Mouse (Mus musculus) kidney, adult 11 months (tissue): ENCODE results near the gene Krt6a.
"Not testable (repeated sequence)": the region's sequence is repeated elsewhere in the genome, so short reads cannot be mapped to it uniquely, and the experiment has no call there.

Experiments
- DNase-seq: peaks from one replicate; pipeline ENCODE4 v3.0.0; 2022

Krt6a gene

DNA sequence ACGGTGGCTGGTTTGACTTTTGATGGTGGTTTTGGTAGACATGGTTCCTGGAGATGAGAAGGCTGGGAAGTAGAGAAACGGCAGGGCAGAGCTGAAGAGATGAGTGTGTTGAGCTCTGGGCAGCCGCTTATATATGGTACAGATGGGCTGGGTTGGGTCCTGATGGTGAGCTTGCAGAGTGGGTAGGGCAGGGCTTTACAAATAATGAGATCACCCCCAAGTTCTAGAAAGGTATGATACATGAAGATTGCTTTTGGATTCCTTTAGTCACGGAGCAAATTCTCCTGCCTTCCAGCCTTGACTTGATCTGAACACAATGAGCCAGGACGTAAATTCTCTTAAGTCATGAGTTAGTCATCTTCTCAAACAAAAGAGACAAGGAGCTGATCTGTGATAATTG is at the start of gene Krt6a:
Gene Krt6a (minus strand): TSS at position 101 of the 400 bp plus-strand sequence.
- DNase-seq, result no peak

DNA sequence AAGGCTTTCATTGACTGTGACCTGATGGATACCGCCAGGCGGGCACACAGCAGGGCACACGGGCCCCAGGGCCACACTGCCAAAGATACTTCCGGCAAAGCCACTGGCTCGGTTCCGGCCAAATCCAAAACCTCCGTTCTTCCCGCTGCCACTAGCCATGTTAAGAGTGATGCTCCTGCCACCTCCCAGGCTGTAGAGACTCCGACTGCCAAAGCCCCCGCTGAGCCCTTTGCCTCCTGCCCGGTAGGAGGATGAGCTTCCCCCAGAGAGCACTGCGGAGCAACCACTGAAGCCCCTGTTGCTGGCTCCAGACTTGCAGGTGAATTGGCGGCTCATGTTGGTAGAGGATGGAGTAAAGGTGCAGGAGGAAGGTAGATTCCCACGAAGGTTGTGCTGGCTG is 48.6 kb upstream of the Krt6a start, which contains the start of gene Krt71:
Gene Krt71 (minus strand): TSS at position 399 of the 400 bp plus-strand sequence.
- no peak for DNase-seq

DNA sequence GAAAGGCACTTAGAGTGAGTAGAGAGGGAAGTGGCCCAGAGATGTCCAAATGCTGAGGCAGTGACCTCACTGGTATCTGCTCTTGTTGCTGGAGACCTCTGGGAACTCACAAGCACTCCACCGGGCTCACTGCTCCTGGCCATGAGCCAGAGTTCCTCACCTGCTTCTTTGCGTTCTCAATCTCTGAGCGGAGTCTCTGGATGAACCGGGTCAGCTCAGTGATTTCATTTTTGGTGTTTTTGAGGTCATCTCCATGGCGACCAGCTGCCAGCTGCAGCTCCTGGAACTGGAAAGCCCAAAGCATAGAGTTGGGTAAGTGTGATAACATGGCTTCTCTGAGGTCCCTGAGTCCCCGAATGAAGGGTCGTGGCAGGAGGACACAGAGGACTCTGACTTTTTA is 43.7 kb upstream of the Krt6a start:
- no peak for DNase-seq

GRCm38 (mm10) chr15:101730653-101731052 is 36.5 kb upstream of the Krt6a start:
- DNase-seq, result no peak

- no peak for DNase-seq
Observed at GRCm38 (mm10) chr15:101724686-101725085, 30.6 kb upstream of the Krt6a start.

DNA sequence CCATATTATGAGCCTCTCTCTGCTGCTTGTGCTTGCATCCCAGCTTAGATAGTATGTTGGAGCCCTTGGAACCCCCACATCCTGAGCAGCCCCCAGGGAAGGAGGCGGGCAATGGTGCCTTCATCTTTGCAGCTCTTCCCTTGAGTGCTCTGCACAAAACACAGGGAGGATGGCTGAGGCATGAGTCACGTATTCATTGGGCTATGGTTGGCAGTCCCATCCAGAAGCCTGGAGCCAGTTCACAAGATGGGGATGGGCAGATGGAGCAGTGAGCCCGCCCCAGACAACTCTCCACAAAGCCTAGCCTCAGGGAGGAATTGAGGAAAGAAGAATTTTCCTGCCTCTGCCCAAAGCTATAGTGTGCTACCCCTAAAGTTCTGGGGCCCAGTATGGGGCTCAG is 21.7 kb upstream of the Krt6a start:
- no peak for DNase-seq

GRCm38 (mm10) chr15:101714356-101714755 is 20.2 kb upstream of the Krt6a start:
- DNase-seq, result no peak

DNA sequence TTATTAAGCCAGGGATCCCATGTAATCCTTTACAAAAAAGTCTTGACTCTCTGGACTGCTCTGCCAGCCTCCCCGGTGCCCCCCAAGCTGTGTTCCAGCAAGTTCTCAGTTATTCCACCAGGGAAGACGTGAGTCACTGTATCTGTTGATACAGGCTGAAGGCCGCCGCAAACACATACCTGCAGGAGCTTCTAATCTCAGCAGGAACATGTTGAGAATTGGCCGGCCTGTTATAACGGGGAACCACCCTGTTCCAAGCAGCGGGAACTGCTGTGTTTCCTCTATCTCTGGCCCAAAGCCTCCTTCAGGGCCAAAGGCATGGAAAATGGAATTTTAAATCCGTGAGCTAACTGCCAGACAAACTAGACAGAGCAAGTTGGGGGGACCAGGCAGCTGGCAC is 19.6 kb upstream of the Krt6a start:
- DNase-seq, result no peak

DNA sequence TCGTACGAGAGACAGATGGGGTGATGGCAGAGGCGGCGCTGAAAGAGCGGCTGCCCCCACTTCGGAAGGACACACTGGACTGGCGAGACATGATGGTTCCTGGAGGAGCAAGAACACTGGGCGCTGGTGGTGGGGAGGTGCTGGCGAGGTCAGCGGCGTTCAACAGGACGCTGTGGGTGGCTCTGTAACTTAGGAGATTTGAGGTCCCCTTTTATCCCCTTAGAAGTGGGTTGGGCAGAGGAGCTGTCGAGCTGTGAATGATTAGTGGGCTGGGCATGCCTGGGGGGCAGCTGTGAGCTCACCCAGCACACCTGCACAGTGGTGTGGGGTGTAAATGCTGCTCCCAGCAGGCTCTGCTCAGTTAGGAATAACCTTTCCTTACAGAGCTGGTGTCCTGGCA is 18.6 kb upstream of the Krt6a start, which contains the start of gene Krt5:
Gene Krt5 (minus strand): TSS at position 179 of the 400 bp plus-strand sequence.
- no peak for DNase-seq

GRCm38 (mm10) chr15:101708683-101709082 is 14.6 kb upstream of the Krt6a start:
- DNase-seq, result no peak

DNA sequence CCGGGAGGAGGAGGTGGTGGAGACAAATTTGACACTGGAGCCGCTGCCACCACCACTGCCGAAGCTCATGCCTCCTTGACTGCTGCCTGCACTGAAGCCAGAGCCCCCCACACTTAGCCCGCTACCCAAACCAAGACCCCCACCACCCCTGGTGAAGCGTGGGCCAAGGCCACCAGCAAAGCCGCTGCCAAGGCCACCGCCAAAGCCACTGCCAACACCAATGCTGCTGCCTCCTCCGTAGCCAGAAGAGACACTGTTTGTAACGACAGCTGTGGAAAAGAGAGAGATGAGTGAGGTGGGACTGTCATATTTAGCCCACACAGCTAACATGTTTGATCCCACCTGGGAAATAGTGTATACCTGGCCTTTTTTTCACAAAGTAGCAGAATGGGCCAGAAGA is 13.3 kb upstream of the Krt6a start:
- no peak for DNase-seq

DNA sequence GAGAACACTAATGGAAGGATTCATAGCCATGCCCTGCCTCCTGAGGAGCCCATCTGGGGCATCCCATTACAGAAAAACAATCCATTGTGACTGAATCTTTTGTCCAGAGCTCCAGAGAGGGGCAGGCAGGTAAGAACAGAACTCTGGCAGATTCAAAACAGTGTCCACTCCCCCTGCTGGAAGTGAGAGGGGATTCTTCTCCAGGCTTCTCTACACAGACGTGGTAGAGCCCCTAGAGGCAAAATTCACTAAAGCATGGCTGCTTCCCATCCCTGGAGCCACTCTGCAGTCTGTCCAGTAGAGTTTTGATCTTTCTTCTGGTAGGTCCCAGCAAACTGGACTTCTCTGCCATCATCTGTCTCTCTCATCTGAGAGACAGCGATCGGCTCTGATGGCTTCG is 10.0 kb upstream of the Krt6a start:
- no peak for DNase-seq

- DNase-seq, result no peak
Observed at GRCm38 (mm10) chr15:101702380-101702779, 8.3 kb upstream of the Krt6a start.

DNA sequence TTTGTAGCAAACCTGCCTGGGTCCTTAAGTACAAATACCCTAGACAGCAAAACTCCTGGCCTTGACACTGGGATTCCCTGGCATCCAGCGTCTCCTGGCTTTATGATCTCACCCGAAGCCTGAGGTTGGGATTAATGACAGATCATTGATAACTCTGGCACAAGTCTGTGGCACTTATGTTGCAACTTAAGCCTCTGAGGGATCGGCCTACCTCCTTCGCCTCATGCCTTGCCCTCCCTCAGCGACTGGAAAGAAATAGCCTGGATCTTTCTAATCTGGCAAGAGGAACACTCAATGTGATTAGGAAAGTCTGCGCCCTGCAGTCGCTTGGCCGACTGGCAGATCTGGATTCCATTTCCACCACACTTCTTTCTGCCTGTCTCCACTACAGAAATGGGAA is 5.8 kb upstream of the Krt6a start:
- DNase-seq, result no peak

DNA sequence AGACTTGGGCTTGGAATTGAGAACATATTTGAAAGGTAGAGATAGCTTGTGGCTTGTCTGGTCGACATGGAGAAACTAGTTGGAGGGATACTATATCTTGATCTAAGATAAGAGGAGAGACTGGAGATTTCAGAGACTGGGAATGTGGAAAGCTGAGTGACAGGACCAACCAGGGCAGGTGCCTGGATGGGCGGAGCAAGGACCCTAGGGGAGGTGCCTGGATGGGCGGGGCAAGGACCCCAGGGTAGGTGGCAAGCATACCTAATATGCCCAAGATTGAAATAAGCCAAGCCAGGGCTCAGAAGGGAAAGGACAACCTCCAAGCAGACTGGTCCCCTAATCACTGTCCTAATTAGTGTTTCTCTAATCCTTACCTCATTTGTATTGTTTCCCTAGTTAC is 5.1 kb upstream of the Krt6a start:
- no peak for DNase-seq

DNA sequence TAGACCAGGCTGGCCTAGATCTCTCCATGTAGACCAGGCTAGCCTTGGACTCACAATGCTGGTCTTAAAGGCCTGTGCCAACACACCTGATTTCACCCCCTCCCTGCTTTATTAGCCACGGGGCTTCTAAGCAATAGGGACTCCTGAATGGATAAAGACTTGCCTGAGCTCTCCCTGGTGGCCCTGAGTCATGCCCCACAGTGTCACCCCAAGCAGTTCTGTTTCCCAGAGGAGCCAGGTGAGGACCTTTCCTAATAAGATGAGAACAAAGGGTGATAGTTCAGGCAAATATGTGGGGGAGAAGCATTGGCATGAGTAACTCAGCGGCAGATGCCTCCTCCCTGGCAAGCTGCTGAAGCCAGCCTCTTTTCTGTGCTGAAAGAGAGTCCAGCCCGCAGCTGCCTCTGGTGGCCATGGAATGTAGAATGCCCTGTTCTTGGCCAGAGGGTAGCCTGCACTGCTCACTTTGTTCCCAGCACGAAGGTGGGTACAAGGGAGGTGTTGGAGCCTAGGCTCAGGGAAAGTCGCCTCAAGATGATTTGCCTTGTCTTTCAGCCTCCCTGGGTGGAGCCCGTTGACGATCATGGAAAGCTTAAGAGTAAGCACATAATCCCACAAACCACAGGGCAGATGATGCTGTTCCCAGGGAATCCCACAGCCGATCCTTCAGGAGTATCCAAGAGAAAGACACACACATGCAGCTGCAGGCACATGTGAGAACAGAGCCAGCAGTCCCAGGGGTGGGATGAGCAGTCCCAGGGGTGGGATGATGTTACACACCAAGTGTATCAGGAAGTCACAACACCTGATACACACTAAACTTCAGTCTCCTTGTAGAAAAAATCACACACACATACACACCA is 3.5 kb upstream of the Krt6a start:
- DNase-seq, result no peak

- not testable (repeated sequence) for DNase-seq
Observed at GRCm38 (mm10) chr15:101690460-101690859, 3.6 kb downstream of the Krt6a start.

GRCm38 (mm10) chr15:101688161-101688560 is 5.9 kb downstream of the Krt6a start:
- DNase-seq, result no peak

DNA sequence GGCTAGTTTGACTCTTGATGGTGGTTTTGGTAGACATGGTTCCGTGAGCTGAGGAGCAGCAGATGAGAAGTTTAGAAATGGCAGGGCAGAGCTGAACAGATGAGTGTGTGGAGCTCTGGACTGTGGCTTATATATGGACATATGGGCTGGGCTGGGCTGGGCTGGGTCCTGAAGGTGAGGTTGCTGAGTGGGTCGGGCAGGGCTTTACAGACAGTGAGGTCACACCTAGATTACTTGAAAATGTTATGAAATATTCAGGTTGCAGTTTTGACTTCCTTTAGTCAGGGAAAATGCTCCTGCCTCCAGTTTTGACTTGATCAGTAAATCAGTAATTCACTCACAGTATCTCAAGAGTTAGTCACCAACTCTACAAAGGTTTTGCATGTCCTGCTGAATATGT is 13.9 kb downstream of the Krt6a start, which contains the start of gene Krt6b:
Gene Krt6b (minus strand): TSS at position 101 of the 400 bp plus-strand sequence.
- no peak for DNase-seq

DNA sequence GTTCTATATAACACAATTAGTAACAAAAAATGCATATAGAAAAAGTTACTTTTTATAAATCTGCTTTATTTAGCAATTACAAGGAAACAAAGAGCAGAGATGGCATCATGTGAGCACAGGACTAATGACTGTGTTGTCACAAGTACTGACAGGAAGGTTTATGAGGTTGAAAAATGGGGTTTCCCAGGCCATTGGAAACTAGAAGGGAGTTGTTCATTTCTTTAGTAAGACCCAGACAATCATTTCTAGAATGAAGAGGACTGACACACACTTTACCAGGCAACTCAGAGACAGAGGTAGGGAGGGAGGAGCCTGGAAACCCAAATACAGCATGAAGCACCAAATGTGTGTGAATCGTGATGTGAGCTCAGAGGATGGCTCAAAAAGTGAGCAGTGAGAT is 18.1 kb downstream of the Krt6a start:
- DNase-seq, result no peak

DNA sequence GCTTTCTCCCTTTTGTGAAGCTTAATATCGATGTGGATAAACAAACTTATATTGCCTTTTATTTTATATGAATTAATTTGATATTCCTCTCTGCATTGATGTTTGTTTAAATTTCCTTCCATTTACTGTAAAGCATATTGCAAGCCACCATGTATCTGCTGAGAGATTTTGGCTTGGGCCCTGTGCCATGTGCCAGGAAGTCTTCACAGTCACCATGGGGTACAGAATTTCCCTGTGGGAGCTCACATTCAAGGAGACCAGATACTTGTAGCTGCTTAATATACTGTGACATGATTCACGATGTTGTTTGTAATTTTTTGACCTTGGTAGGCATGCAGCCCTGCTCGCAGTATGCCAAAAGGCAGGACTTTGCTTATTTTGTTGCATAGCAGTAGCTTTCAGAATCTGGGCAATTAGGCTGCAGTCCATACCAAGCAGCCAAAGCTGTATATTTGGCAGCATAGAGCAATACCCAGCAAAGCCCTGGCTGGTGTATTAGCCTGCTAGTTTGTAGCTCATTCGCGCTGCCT is 41.3 kb downstream of the Krt6a start:
- DNase-seq, result no peak

DNA sequence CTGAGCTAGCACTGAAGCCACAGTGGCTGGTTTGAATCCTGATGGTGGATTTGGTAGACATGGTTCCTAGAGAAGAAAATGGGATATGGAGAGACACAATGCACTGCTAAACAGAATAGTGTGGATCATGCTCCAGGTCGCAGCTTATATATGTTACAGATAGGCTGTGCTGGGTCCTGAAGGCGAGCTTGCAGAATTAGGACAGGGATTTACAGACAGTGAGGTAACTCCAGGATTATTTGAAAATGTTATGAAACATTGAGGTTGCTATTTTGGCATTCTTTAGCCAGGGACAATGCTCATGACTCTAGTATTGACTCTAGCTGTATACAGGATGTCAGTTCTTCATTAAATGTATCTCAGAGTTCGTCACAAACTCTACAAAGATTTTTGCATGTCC is 46.8 kb downstream of the Krt6a start, which contains the start of gene Gm5478:
Gene Gm5478 (minus strand): TSS at position 101 of the 400 bp plus-strand sequence.
- DNase-seq, result no peak
